Mouse (Mus musculus): ENCODE data around the gene Cd27.

DNA sequence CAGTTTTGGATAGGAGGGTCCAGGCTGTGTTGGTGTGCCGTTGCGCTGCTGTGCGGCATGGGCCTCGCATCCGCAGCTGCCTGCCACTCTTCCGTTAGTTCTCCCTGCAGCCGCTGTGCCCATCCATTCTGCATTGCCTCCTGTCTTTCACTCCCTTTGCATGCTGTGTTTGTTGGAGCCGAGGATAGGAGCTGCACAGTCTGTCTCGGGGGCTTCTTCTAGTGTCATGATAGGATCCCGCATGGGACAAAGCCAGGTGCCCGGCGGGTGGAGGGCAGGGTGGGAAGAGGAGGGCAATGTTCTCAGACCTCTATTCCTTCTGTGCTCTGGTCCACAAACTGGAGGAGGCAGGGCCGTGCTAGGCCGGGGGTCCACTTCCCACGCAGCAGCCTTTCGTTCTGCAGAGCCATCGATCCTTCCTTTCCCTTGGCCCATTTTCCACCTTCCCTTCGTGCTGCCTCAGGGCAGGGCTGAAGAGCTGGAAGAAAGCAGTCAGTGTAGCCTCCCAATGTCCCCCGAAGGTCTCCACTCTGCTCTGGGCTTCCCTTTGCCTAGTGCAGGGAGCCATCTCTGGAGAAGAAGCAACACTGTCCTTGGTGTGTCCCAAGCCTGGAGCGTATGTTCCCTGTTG lies 15.6 kb downstream of the Cd27 start:
- TF ChIP-seq HCFC1 (IDR thresholded peaks at IDR 0.05; ENCODE audit: borderline replicate concordance, insufficient read depth, low read length) (no peak), ZC3H11A (IDR thresholded peaks at IDR 0.05; ENCODE audit: borderline replicate concordance, low read depth, low read length) (no peak)
